Mouse (Mus musculus) brown adipose tissue, adult 24 weeks (tissue): ENCODE results near the gene Tbc1d14. TPM values are rescaled to one million over a fixed set of nuclear protein-coding genes. Genes with fewer than 3 reads are reported as not detected.

Experiments used
- H3K27ac ChIP-seq: fragments of 200-500 bp; replicated peaks from 2 replicates; pipeline ENCODE4 v1.5.1; 2012; ENCODE audit warnings: low read depth, mild to moderate bottlenecking, low read length
- H3K4me1 ChIP-seq: fragments of 200-500 bp; 2 replicates; pipeline ENCODE4 v1.6.1; 2012; ENCODE audit warnings: low read length, mixed read lengths; ENCODE audit not compliant: control insufficient read depth, insufficient read depth, insufficient read length
- H3K4me3 ChIP-seq: fragments of 200-500 bp; 2 replicates; pipeline ENCODE4 v1.5.1; 2012; ENCODE audit warnings: low read depth, mild to moderate bottlenecking, low read length, moderate library complexity; ENCODE audit not compliant: insufficient read depth
- polyA plus RNA-seq: library from polyadenylated mRNA; stranded (reverse); fragments of >200 nt; gene quantifications from 2 replicates; pipeline ENCODE4 v1.2.4, GENCODE M21; 2012; ENCODE audit not compliant: missing spikeins, insufficient read depth, insufficient read length

Gene Tbc1d14
- polyA plus RNA-seq, 1 experiment: 8.8 TPM

- Histone ChIP-seq H3K27ac (no peak overlapping the region), H3K4me1 (peaks cover 53% of the 10 kb centered on the region), H3K4me3 (no peak overlapping the region)
These were observed 112.0 kb downstream of the Tbc1d14 start for GRCm38 (mm10) chr5:36481114-36481513.

- Histone ChIP-seq H3K4me1 (peaks cover 53% of the 10 kb centered on the region), H3K27ac (peak overlapping the region; percentile 29; the same call in 1 of the 2 replicates), H3K4me3 (no peak overlapping the region)
These were observed 112.7 kb downstream of the Tbc1d14 start for GRCm38 (mm10) chr5:36480398-36480797.

GRCm38 (mm10) chr5:36479735-36480134 lies 113.3 kb downstream of the Tbc1d14 start:
- no peak overlapping the region for H3K4me3 ChIP-seq
- peaks cover 53% of the 10 kb centered on the region for H3K4me1 ChIP-seq
- peak overlapping the region; percentile 69; the same call in 1 of the 2 replicates for H3K27ac ChIP-seq

GRCm38 (mm10) chr5:36478540-36479420 lies 114.3 kb downstream of the Tbc1d14 start:
- H3K27ac ChIP-seq: peak overlapping the region; percentile 69
- peaks cover 53% of the 10 kb centered on the region for H3K4me1 ChIP-seq
- H3K4me3 ChIP-seq: no peak overlapping the region

- H3K27ac ChIP-seq: no peak overlapping the region
- H3K4me3 ChIP-seq: no peak overlapping the region
- peaks cover 46% of the 10 kb centered on the region for H3K4me1 ChIP-seq
These were observed 115.6 kb downstream of the Tbc1d14 start for GRCm38 (mm10) chr5:36477486-36477885.

- H3K4me1 ChIP-seq: peaks cover 18% of the 10 kb centered on the region
- H3K4me3 ChIP-seq: no peak overlapping the region
- H3K27ac ChIP-seq: no peak overlapping the region
These were observed 118.8 kb downstream of the Tbc1d14 start for GRCm38 (mm10) chr5:36474283-36474682.

GRCm38 (mm10) chr5:36472876-36473655 lies 120.0 kb downstream of the Tbc1d14 start:
- H3K4me1 ChIP-seq: peaks cover 8% of the 10 kb centered on the region
- H3K27ac ChIP-seq: no peak overlapping the region
- no peak overlapping the region for H3K4me3 ChIP-seq

GRCm38 (mm10) chr5:36471206-36471605 lies 121.9 kb downstream of the Tbc1d14 start:
- Histone ChIP-seq H3K27ac (no peak overlapping the region), H3K4me3 (no peak overlapping the region), H3K4me1 (no peaks in the 10 kb centered on the region)

- H3K27ac ChIP-seq: peak overlapping the region; percentile 96
- H3K4me3 ChIP-seq: peak overlapping the region; percentile 86
- no peaks in the 10 kb centered on the region for H3K4me1 ChIP-seq
These were observed 127.2 kb downstream of the Tbc1d14 start for GRCm38 (mm10) chr5:36465889-36466288.

GRCm38 (mm10) chr5:36464709-36465661 lies 128.1 kb downstream of the Tbc1d14 start, which contains the start of gene Grpel1:
Grpel1 (plus strand) TSS chr5:36464998.
- Histone ChIP-seq H3K4me3 (peak within 1 kb of the TSS; percentile 86), H3K27ac (peak within 1 kb of the TSS; percentile 96), H3K4me1 (no peaks in the 10 kb centered on the region)

- Histone ChIP-seq H3K4me1 (no peaks in the 10 kb centered on the region), H3K27ac (no peak overlapping the region), H3K4me3 (no peak overlapping the region)
These were observed 129.7 kb downstream of the Tbc1d14 start for GRCm38 (mm10) chr5:36463391-36463790.

GRCm38 (mm10) chr5:36462810-36463209 lies 130.3 kb downstream of the Tbc1d14 start:
- H3K27ac ChIP-seq: no peak overlapping the region
- H3K4me1 ChIP-seq: no peaks in the 10 kb centered on the region

GRCm38 (mm10) chr5:36461231-36461630 lies 131.8 kb downstream of the Tbc1d14 start:
- Histone ChIP-seq H3K27ac (no peak overlapping the region), H3K4me1 (no peaks in the 10 kb centered on the region), H3K4me3 (no peak overlapping the region)

More at GRCm38 (mm10) chr5:36462810-36463209, 130.3 kb downstream of the Tbc1d14 start:
- no peak overlapping the region for H3K4me3 ChIP-seq

GRCm38 (mm10) chr5:36460712-36461111 lies 132.4 kb downstream of the Tbc1d14 start:
- H3K4me1 ChIP-seq: no peaks in the 10 kb centered on the region
- H3K27ac ChIP-seq: no peak overlapping the region
- H3K4me3 ChIP-seq: no peak overlapping the region
